Mouse (Mus musculus): ENCODE measurements at regions not wholly inside any gene's neighbourhood (a gene's known extent, or its start where the extent isn't known, plus 50 kb on each side); places are given as distances from the start of the nearest gene placed in this dataset.

DNA sequence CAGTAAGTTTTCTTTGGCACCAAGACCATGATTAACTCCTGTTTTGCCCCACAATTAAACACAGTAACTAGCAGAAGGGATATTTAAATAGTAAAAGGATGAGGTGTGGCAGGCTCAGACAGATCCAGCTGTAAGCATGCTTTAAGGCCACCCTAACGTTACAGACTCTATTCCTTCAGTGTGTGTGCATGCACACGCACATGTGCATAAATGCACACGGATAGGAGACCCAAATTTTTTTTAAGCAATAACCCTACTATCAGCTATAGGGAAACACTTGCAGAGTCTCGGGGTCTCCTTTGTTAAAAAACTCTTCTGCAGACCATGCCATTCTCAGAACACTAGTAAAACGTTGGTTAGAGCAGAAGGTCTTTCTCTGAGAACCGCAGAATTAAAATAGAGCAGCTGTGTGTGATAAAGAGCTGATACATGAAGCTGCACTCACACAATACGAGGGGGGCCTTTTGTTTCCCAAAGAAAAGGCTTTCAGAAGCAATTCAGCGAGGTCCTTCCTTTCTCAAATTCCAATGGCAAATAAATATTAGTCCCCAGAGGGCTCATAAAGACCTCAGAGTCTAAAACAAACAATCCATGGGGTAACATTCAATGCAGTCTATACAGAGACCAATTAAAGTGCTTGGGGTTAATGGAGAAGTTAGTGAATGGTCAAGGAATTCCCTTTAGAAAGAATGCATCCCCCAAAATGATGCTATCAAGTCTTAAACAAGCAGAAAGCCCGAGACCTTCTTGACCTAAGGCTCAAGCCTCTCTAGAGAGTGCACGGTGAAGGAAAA is 300.3 kb upstream of the Cd180 start:
- Histone ChIP-seq H3K36me3 (ENCODE audit: control insufficient read depth, insufficient read depth, low read length) (no peaks in the 10 kb centered on the region), H3K27me3 (replicated peaks; ENCODE audit: control insufficient read depth, insufficient read depth, low read length) (no peaks in the 10 kb centered on the region), H3K4me3 (ENCODE audit: insufficient read depth, low read depth, low read length) (no peak overlapping the region), H3K27ac (ENCODE audit: insufficient read depth, low read depth, low read length) (peak overlapping the region; percentile 31; the same call in 1 of the 2 replicates), H3K4me1 (ENCODE audit: control insufficient read depth, insufficient read depth, low read length) (no peaks in the 10 kb centered on the region)
- TF ChIP-seq CTCF (conservative IDR thresholded peaks at IDR 0.05; ENCODE audit: insufficient read depth, insufficient read length, low read depth, low read length) (no peak), POLR2A (IDR thresholded peaks at IDR 0.05; ENCODE audit: low read depth, low read length) (no peak)
- WGBS = 55% methylated on average over 10 of the region's 10 CpGs
- peak; percentile 18 for DNase-seq

DNA sequence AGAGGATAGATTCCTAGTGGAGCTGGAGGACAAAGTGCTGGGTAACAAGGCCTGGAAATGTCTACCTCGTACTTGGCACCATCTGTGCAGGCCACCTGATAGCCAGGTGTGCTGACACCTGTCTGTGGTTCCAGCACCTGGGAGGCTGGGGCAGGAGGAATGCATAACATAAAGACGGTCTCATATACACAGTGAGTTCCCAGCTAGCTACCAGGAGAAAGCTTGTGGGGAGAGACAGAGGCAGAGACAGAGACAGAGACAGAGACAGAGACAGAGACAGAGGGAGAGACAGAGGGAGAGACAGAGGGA is 299.7 kb upstream of the Cd180 start:
- H3K4me1 ChIP-seq (ENCODE audit: control insufficient read depth, insufficient read depth, low read length) = no peaks in the 10 kb centered on the region
- H3K27ac ChIP-seq (ENCODE audit: insufficient read depth, low read depth, low read length) = peak overlapping the region; percentile 31; the same call in 1 of the 2 replicates
- TF ChIP-seq CTCF (conservative IDR thresholded peaks at IDR 0.05; ENCODE audit: insufficient read depth, insufficient read length, low read depth, low read length) (no peak), POLR2A (IDR thresholded peaks at IDR 0.05; ENCODE audit: low read depth, low read length) (no peak)
- no peaks in the 10 kb centered on the region for H3K36me3 ChIP-seq (ENCODE audit: control insufficient read depth, insufficient read depth, low read length)
- H3K4me3 ChIP-seq (ENCODE audit: insufficient read depth, low read depth, low read length) = no peak overlapping the region
- WGBS = 59% methylated on average over 2 of the region's 2 CpGs
- no peaks in the 10 kb centered on the region for H3K27me3 ChIP-seq (replicated peaks; ENCODE audit: control insufficient read depth, insufficient read depth, low read length)
- no peak for DNase-seq

DNA sequence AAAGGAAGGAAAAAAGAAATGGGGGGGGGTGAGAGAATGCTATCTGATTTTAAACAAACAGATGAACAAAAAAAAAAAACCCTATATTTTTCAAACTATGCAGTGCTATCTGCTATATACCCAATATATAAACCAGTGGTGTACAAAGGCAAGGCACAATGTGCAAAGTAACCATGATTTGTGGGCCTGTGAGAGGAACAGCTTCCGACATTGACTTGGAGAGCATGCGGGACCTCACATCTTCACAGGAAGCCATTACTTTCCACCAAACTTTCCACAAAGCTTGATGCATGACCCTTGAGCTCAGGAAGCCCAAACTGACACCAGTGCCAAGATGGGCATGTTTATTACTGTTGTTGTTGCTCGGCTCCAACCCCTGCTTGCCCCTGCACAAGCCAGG is 299.3 kb upstream of the Cd180 start:
- WGBS = 69% methylated on average over 3 of the region's 3 CpGs
- Histone ChIP-seq H3K27ac (ENCODE audit: insufficient read depth, low read depth, low read length) (no peak overlapping the region), H3K36me3 (ENCODE audit: control insufficient read depth, insufficient read depth, low read length) (no peaks in the 10 kb centered on the region), H3K4me1 (ENCODE audit: control insufficient read depth, insufficient read depth, low read length) (no peaks in the 10 kb centered on the region), H3K4me3 (ENCODE audit: insufficient read depth, low read depth, low read length) (no peak overlapping the region), H3K27me3 (replicated peaks; ENCODE audit: control insufficient read depth, insufficient read depth, low read length) (no peaks in the 10 kb centered on the region)
- peak; percentile 30 for DNase-seq
- no peak for TF ChIP-seq CTCF (conservative IDR thresholded peaks at IDR 0.05; ENCODE audit: insufficient read depth, insufficient read length, low read depth, low read length)
- no peak for TF ChIP-seq POLR2A (IDR thresholded peaks at IDR 0.05; ENCODE audit: low read depth, low read length)

DNA sequence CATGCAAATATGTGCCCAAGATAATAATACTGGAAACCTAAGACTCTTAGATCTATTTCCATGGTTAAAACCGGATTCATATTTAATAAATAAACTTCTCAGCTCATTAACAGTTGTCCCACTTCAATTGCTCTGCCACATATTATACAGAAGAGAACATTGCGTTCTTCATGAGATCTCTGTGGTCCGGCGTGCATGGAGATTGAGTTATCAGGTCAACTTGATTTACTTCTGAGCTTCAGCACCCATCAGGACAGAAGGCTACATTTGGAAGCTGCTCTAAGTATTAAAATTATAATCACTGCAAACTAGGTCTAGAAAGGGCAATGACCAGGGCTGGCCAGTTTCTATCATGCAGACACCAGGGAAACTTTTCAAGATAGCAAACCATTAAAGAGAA is 295.9 kb upstream of the Cd180 start:
- Histone ChIP-seq H3K27me3 (replicated peaks; ENCODE audit: control insufficient read depth, insufficient read depth, low read length) (no peaks in the 10 kb centered on the region), H3K27ac (ENCODE audit: insufficient read depth, low read depth, low read length) (no peak overlapping the region; the same call in 1 of the 2 replicates), H3K4me3 (ENCODE audit: insufficient read depth, low read depth, low read length) (no peak overlapping the region), H3K4me1 (ENCODE audit: control insufficient read depth, insufficient read depth, low read length) (no peaks in the 10 kb centered on the region), H3K36me3 (ENCODE audit: control insufficient read depth, insufficient read depth, low read length) (no peaks in the 10 kb centered on the region)
- TF ChIP-seq CTCF (conservative IDR thresholded peaks at IDR 0.05; ENCODE audit: insufficient read depth, insufficient read length, low read depth, low read length) = no peak
- no peak for TF ChIP-seq POLR2A (IDR thresholded peaks at IDR 0.05; ENCODE audit: low read depth, low read length)
- peak; percentile 42 for DNase-seq
- WGBS = 83% methylated on average over 4 of the region's 4 CpGs

DNA sequence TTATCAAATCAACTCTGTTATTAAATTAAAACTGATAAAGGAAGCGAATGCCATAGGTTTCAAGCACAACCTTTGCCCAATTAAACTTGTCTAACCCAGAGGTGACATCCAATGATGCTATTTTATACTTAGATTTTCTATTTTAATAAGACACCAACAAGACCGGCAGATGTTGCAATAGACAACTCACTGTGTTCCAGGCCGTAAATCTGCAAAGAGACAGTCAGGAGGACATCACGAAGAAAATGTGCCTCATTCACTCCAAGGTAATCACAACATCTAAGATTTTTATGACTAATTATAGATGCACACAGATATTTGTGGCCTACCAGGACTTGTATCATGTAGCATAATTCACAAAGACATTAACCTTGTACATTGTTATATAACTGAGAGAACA is 281.5 kb upstream of the Cd180 start:
- H3K36me3 ChIP-seq (ENCODE audit: control insufficient read depth, insufficient read depth, low read length) = no peaks in the 10 kb centered on the region
- H3K4me1 ChIP-seq (ENCODE audit: control insufficient read depth, insufficient read depth, low read length) = no peaks in the 10 kb centered on the region
- 78% methylated on average over 4 of the region's 4 CpGs for WGBS
- H3K27me3 ChIP-seq (replicated peaks; ENCODE audit: control insufficient read depth, insufficient read depth, low read length) = no peaks in the 10 kb centered on the region
- DNase-seq = no peak
- no peak overlapping the region for H3K27ac ChIP-seq (ENCODE audit: insufficient read depth, low read depth, low read length)
- H3K4me3 ChIP-seq (ENCODE audit: insufficient read depth, low read depth, low read length) = no peak overlapping the region
- TF ChIP-seq CTCF (conservative IDR thresholded peaks at IDR 0.05; ENCODE audit: insufficient read depth, insufficient read length, low read depth, low read length) (no peak), POLR2A (IDR thresholded peaks at IDR 0.05; ENCODE audit: low read depth, low read length) (no peak)

DNA sequence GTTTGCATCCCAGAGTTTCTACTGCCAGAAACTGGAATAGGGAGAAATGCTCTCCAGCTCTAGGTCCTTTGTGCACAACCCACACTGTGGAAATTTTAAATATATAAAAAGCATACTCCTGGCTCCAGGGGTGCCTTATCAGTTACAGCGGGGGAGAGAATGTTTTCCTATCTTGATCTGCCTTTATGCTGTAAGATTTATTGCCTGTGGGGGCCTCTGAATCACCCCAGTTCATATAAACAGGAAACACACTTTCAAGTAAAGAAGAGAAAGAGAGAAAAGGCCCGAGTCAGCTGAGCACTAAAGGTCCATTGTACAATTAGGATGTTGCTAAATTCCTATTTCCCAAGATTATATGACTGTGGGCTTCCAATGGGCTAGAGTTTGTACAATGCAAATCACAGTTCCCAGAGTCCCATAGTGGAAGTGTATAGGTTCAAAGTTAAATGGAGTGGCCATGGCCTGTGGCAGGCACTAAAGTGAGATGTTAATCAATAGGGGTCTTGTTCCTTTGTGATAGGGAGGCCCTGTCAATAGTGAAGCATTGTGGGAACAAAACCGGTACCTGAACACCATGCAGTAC is 258.9 kb upstream of the Cd180 start:
- Histone ChIP-seq H3K27ac (ENCODE audit: insufficient read depth, low read depth, low read length) (peak overlapping the region; percentile 31; the same call in 1 of the 2 replicates), H3K4me3 (ENCODE audit: insufficient read depth, low read depth, low read length) (no peak overlapping the region), H3K4me1 (ENCODE audit: control insufficient read depth, insufficient read depth, low read length) (no peaks in the 10 kb centered on the region; the same call in 1 of the 2 replicates), H3K27me3 (replicated peaks; ENCODE audit: control insufficient read depth, insufficient read depth, low read length) (no peaks in the 10 kb centered on the region), H3K36me3 (ENCODE audit: control insufficient read depth, insufficient read depth, low read length) (no peaks in the 10 kb centered on the region)
- peak; percentile 23 for DNase-seq
- 44% methylated on average over 3 of the region's 3 CpGs for WGBS
- TF ChIP-seq POLR2A (IDR thresholded peaks at IDR 0.05; ENCODE audit: low read depth, low read length) = no peak

DNA sequence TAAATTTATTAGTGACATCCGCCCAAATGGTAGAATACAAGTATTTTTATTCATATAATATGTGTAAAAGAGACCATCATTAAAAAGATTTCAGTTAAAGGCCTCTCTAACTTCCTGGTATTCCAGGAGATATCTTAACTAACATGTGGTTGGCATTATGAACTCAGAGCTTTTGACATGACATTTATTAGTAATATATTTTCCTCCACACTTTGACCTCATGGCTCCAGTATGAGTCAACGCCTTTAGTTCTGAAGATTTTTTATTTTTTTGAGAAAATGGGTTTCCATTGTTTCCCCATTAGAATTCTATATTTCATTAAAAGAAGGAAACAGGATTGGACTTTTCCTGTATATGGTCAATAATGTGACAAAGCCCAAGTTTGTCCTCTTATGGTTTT is 250.7 kb upstream of the Cd180 start:
- Histone ChIP-seq H3K4me3 (ENCODE audit: insufficient read depth, low read depth, low read length) (no peak overlapping the region), H3K4me1 (ENCODE audit: control insufficient read depth, insufficient read depth, low read length) (no peaks in the 10 kb centered on the region), H3K36me3 (ENCODE audit: control insufficient read depth, insufficient read depth, low read length) (no peaks in the 10 kb centered on the region), H3K27ac (ENCODE audit: insufficient read depth, low read depth, low read length) (no peak overlapping the region), H3K27me3 (replicated peaks; ENCODE audit: control insufficient read depth, insufficient read depth, low read length) (no peaks in the 10 kb centered on the region)
- 76% methylated on average over 2 of the region's 2 CpGs for WGBS
- no peak for DNase-seq
- TF ChIP-seq POLR2A (IDR thresholded peaks at IDR 0.05; ENCODE audit: low read depth, low read length) = no peak
- no peak for TF ChIP-seq CTCF (conservative IDR thresholded peaks at IDR 0.05; ENCODE audit: insufficient read depth, insufficient read length, low read depth, low read length)
